Mouse (Mus musculus) G1E (cell line): ENCODE measurements around the gene C1d.

Experiments used
- CTCF ChIP-seq: IDR thresholded peaks from 2 replicates; pipeline ENCODE4 v1.5.1; 2012; ENCODE audit warnings: low read depth, low read length, inconsistent platforms, mixed read lengths
- GATA1 ChIP-seq: IDR thresholded peaks from 2 replicates; pipeline ENCODE4 v1.6.1; 2012; ENCODE audit warnings: borderline replicate concordance, low read length, inconsistent platforms, mixed read lengths
- GATA2 ChIP-seq: IDR thresholded peaks from 2 replicates; pipeline ENCODE4 v1.6.1; 2012; ENCODE audit warnings: low read depth, low read length, inconsistent platforms, borderline replicate concordance
- POLR2AphosphoS5 ChIP-seq: IDR thresholded peaks from 2 replicates; pipeline ENCODE4 v1.6.1; 2012; ENCODE audit warnings: low read depth, low read length, inconsistent platforms; ENCODE audit not compliant: insufficient replicate concordance
- TAL1 ChIP-seq: conservative IDR thresholded peaks from 2 replicates; pipeline ENCODE4 v1.6.1; 2012; ENCODE audit warnings: low read depth, low read length, inconsistent platforms, mixed read lengths

- TF ChIP-seq GATA1 (no peak), CTCF (peak; percentile 82), TAL1 (no peak), POLR2AphosphoS5 (no peak), GATA2 (no peak)
These were observed 22.6 kb downstream of the C1d start for GRCm38 (mm10) chr11:17279959-17280358.
